Comparison of ENCODE assay signal across 9 mouse cellular contexts in the genomic region with DNA sequence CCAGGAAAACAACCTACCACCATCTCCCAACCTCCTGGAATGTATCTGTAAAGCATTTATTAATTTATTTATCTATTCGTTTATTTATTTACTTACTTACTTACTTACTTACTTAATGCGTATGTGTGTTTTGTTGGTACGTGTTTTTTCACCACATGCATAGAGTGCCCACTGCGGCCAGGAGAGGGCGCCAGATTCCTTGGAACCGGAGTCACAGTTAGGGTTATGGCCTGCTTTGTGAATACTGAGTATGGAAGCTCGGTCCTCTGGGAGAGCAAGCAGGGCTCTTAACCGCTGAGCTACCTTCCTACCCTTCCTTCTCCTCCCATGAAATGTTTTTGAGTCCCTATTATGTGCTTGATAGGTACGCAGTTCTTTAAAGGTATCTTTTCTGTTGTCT. TPM values are rescaled to one million over a fixed set of nuclear protein-coding genes. Genes with fewer than 3 reads are reported as not detected.
DNase-seq lines count a peak whose midpoint lies in the region; ATAC-seq and TF ChIP-seq lines count a peak whose summit lies in the region.
"Had no signal": no experiment of that assay in that cellular context is flagged by ENCODE, and none has a peak within 500 bp of the region (broad histone marks: within the 10 kb centered on the region; RNA-seq: fewer than 3 reads in every experiment).

No protein-coding gene starts in this region.

- peaks cover 3% of the 10 kb centered on the region for H3K4me1 ChIP-seq in lung, embryonic 16.5 days (replicated peaks; ENCODE audit: control insufficient read depth, insufficient read depth, low read length)

- H3K4me2 ChIP-seq in lung, embryonic 16.5 days (ENCODE audit: low read depth, low read length), result no peak overlapping the region

- peak; percentile 50; the same call in 1 of the 2 replicates for ATAC-seq in lung, embryonic 16.5 days (ENCODE audit: low read depth)
- ATAC-seq in erythroid progenitor cell, adult 5-6 weeks (replicated peaks; ENCODE audit: low FRiP score, poor library complexity, severe bottlenecking), result no peak

- H3K9ac ChIP-seq in lung, embryonic 16.5 days (ENCODE audit: low read length), result no peak overlapping the region

- 22% methylated on average over 9 of the region's 9 CpGs for WGBS in lung, embryonic 16.5 days

- H3K27ac ChIP-seq in gastrocnemius, adult 2 months, result peak overlapping the region; percentile 16; the same call in 1 of the 2 replicates
- H3K27ac ChIP-seq in lung, embryonic 16.5 days (ENCODE audit: low read length), result no peak overlapping the region

- H3K36me3 ChIP-seq in lung, embryonic 16.5 days (ENCODE audit: control insufficient read depth, insufficient read depth, low read length), result no peaks in the 10 kb centered on the region

- H3K9me3 ChIP-seq in lung, embryonic 16.5 days (ENCODE audit: control insufficient read depth, low read length), result no peaks in the 10 kb centered on the region

- no peak overlapping the region for H3K4me3 ChIP-seq in gastrocnemius, adult 2 months
- no peak overlapping the region for H3K4me3 ChIP-seq in lung, embryonic 16.5 days (ENCODE audit: low read length)

- peak; percentile 89 for TF ChIP-seq CTCF in gastrocnemius, adult 2 months (IDR thresholded peaks at IDR 0.05)

- H3K27me3 ChIP-seq in lung, embryonic 16.5 days (ENCODE audit: control insufficient read depth, insufficient read depth, low read depth, low read length), result no peaks in the 10 kb centered on the region

- DNase-seq in A20 (ENCODE audit: low read depth, low spot score) (peak; percentile 72), ES-CJ7 (ENCODE audit: low read depth, low spot score) (peak; percentile 79)
- DNase-seq in cerebellum, adult 18-20 months, result peak; percentile 50 to 66
- DNase-seq in gastrocnemius, adult 2 months, result peak; percentile 84
- DNase-seq in kidney, postnatal 36 days, result peak; percentile 81 to 93
- DNase-seq in skeletal muscle tissue, adult 2 months (ENCODE audit: low read depth, low spot score), result peak; percentile 32

- intact Hi-C loops in gastrocnemius, adult 2 months (cut with DNase I), result loop anchor here (5.0 kb wide), 1 partner anchor 251 kb away; no protein-coding TSS in a partner anchor

RNA-seq across cellular contexts. Expression of a gene that starts 3.3 kb away (rescaled TPM):
- total RNA-seq in gastrocnemius, adult 2 months (2021), result under 1 TPM; 0.13 to 0.14 TPM
- 1.2 and 2.8 TPM in 2 replicates for polyA plus RNA-seq in lung, embryonic 16.5 days (2015; fragmentation: Nextera tagmentation; extraction: Ambion mirVana)
- total RNA-seq in erythroid progenitor cell, adult 5-6 weeks (2015; ENCODE audit: low replicate concordance), result not detected in 2 replicates
- not detected in 2 replicates for total RNA-seq in erythroid progenitor cell, adult 5-6 weeks (2017; ENCODE audit: low replicate concordance)

RNA-seq across cellular contexts. Expression of a gene that starts 3.8 kb away (rescaled TPM):
- 10 to 100 TPM in 1 of 2 experiments, 1 to 10 TPM in 1; 9.7 to 11.4 TPM for total RNA-seq in gastrocnemius, adult 2 months (2021)
- 49.6 and 113 TPM in 2 replicates for polyA plus RNA-seq in lung, embryonic 16.5 days (2015; fragmentation: Nextera tagmentation; extraction: Ambion mirVana)
- total RNA-seq in erythroid progenitor cell, adult 5-6 weeks (2015; ENCODE audit: low replicate concordance), result 0.84 and 2.5 TPM in 2 replicates
- not detected in 2 replicates for total RNA-seq in erythroid progenitor cell, adult 5-6 weeks (2017; ENCODE audit: low replicate concordance)

RNA-seq across cellular contexts. Expression of a gene that starts 46.7 kb away (rescaled TPM):
- under 1 TPM; 0.31 to 0.78 TPM for total RNA-seq in gastrocnemius, adult 2 months (2021)
- not detected in 2 replicates for polyA plus RNA-seq in lung, embryonic 16.5 days (2015; fragmentation: Nextera tagmentation; extraction: Ambion mirVana)
- not detected in 2 replicates for total RNA-seq in erythroid progenitor cell, adult 5-6 weeks (2015; ENCODE audit: low replicate concordance)
- not detected in 2 replicates for total RNA-seq in erythroid progenitor cell, adult 5-6 weeks (2017; ENCODE audit: low replicate concordance)
- polyA plus RNA-seq: heart, embryonic 16.5 days had no signal

Comparison
In these comparisons a context has a peak if more than half of its experiments do, and no peak if none do; other contexts are left out.
1. DNase-seq: peak in every context shown above with its lines; median percentile 87 in kidney, postnatal 36 days; 84 in gastrocnemius, adult 2 months; 79 in ES-CJ7; 72 in A20; 58 in cerebellum, adult 18-20 months; 32 in skeletal muscle tissue, adult 2 months.